Mouse (Mus musculus) cerebellum, adult 8-10 months (tissue): ENCODE results near the gene Setd5.

ENCODE experiments used
- DNase-seq: peaks from one replicate; pipeline ENCODE4 v3.0.0; 2022

The Setd5 gene

DNA sequence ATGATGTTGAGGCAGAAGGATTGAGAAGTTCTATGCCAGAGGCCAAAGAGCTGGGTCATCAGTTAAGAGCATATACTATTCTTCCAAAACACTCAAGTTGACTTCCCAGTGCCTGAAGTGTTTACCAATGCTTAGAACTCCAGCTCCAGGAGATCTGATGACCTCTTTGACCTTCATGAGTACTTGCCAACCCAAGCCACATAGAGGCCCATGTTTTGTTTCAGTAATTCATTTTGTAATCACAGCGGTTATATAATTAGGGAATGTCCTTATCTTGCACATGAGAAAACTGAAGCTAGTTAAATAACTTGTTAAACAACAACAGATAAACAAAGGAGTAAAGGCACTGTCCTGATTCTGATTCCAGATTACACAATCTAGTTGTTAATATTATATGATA lies 67.6 kb downstream of the Setd5 start:
- DNase-seq = no peak

DNA sequence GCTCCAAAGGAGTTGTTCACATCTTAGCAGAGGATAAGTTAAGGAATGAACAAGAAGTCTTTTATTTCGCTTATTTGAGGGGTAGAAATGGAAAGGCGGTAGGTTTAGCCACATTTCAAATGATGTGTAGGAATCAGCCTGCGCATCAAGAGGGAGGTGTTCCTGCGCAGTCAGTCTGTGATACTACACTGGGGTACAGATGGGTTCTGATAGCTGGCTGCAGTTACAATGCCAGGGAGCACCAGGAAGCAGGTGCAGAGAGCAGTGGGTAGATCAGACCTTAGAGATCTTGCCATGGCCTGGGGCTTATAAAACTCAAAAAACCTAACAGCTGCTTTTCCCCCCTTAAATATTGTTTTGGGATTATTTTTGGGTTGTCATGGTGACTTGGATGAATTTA lies 68.1 kb downstream of the Setd5 start:
- DNase-seq = no peak

DNA sequence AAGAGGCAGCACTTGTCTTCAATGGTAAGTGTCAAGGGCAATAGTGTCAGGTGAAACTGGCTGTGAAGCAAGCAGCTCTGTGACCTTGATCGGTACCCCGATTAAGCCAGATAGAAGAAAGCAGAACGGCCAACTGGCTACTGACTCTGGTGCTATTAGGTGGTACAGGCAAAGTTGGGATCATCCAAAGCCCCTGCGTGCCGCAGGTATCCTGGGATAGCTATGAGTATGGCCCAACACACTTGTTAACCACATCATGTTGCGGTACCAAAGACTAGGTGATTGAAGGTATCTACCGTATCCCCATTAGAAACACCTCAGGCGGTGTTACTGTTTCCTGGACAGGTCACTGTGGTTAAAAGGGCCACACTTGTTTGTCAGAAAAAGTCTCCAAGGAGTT lies 76.9 kb downstream of the Setd5 start:
- DNase-seq = no peak

DNA sequence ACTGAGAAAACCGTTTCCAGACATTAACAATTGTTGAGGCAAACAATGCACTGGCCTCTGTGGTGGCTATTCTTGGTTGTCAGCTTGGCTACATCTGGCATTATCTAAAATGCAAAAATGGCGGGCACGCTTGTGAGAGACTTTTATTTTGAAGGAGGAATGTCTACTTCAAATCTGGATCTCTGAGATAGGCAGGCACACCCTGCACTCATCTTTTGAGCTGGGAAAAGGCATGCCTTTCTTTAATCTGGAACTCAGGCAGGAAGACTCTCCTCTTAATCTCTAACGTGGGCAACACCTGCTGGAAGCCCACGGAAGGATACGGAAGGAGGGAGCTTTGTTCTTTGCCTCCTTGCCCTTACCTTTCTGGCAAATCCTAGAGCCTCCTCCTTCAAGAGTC lies 77.7 kb downstream of the Setd5 start:
- DNase-seq = no peak

DNA sequence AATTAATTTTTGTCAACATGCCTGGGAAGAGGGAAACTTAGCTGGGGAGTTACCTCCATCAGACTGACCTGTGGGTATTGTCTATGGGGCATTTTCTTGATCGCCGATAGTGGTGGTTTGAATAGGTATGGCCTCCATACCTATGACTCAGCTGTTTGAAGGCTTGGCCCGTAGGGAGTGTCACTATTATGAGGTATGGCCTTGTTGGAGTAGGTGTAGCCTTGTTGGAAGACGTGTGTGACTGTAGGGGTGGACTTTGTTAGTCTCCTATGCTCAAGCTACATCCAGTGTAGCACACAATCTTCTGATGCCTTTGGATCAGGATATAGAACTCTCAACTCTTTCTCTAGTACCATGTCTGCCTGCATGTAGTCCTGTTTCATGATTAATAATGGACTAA lies 78.9 kb downstream of the Setd5 start:
- no peak for DNase-seq

DNA sequence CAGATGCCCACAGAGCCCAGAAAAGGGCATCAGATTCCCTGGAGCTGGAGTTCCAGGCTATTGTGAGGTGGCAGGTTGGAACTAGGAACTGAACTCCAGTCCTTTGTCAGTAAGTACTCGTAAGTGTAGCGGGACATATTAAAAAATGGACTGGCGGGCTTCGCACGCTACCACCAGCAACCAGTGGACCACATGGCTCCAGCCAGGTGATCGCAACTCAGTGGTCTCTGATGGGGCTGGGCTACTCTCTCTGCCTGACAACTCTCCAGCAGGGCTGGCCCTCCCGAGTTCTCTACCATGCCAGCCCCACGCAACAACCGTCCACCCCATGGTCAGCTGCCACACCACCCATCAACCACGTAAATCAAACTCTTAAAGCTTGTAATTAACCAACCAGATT lies 82.9 kb downstream of the Setd5 start:
- no peak for DNase-seq

DNA sequence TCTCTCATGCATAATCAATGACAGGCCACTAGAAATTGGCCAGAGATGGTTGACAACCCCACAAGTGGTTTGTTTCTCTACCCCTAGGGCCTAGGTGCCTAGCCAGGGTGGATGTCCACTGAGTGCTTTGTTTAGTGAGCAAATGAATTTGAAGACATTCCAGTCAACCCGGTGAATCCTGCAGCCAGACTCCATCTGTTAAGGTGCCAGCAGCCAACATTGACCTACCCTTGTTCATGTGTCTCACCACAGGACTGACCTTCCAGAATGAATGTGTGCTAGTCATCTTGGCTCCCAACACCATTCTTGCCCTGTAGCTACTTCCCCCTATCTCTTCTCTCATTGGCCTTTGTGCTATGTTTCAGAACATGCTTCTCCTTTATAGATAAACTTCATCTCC lies 84.8 kb downstream of the Setd5 start:
- DNase-seq = peak; percentile 55

DNA sequence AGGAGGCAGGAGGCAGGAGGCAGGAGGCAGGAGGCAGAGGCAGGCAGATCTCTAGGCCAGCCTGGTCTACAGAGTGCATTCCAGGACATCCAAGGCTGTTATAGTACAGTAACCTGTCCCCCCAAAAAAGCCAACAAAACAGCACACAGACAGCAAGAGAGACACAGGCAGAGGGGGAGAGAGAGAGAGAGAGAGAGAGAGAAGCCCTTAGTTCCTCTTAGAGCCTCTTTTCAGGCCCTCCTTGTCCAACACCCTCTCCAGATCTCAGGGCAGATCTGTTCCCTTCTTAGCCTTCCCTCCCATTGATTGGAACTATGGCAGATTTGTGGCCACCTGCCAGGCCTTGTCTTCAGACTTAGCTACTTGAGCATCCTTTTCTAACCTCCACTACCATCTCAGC lies 86.3 kb downstream of the Setd5 start:
- DNase-seq = no peak

DNA sequence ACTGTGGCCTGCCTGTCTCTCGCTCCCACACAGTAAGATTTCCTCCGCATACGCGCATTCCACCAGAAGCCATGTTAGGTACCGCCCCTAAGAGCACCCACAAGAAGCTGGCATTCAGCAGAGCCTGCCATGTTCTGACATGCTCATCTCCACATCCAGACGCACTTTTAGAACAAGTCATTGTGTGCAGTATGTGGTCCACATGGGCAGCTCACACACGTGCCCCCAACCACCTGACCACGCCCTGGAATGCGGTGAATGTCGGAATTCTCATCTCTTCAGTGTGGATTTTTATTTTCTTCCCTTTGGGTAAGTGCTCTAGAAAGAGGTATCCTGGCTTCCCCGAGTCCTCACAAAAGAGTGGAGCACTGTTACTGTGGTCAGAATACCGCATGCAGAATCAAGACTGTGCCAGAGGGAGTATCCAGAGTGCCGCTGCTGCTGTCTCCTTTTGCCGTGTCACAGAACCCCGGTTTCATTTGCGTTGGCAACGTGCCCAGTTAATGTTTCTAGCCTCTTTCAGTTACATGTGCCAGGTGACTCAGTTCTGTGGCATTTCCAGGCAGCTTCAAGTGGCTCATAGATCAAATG lies 89.6 kb downstream of the Setd5 start:
- peak; percentile 48 for DNase-seq

DNA sequence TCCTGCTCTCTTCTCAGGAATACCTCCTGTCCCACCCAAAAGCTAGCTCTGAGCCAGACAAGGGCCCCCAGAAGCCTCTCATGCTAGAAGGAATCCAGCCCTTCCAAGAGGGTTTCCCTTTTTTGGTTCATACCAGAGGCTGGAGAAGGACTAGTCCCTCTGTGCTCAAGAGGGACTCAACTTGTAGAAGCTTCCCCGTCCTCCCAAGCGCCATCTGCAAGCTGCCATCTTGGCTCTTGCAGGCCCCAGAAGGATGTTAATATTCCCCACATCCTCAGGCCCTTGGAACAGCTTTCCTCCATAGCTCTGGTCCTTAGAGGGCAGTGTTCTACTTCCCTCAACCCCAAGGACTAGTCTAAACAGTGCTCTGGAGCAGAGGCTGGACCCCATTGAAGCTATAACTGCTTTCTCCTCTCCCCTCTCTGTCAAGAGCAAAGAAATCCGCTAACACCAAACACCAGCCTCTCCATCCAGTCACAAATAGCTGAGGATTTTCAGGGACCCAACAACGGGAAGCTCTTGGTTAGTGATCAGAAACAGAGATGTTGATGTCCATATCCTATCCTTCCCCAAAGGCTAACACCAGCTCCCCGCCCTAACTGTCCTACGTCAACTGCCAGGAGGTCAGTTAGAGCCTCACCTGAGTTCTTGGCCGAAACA lies 91.3 kb downstream of the Setd5 start:
- no peak for DNase-seq

DNA sequence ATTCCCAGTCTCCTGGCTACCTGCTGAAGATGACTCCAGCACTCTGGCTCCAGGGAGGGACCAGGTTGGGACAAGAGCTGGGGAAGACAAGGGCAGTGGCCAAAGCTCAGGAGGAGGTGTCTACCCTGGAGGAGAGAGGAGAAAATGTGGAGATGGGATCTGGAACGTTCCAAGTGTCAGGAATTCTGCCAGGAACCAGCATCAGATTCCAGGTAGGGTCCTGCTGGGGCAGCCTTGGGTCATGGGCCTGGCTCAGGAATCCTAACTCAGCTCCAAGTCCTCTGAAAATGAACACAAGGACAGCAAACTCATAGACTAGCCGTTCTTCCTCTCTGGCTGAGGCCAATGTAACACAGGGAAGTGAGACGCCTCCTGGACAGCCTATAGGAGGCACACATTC lies 92.7 kb downstream of the Setd5 start:
- no peak for DNase-seq

DNA sequence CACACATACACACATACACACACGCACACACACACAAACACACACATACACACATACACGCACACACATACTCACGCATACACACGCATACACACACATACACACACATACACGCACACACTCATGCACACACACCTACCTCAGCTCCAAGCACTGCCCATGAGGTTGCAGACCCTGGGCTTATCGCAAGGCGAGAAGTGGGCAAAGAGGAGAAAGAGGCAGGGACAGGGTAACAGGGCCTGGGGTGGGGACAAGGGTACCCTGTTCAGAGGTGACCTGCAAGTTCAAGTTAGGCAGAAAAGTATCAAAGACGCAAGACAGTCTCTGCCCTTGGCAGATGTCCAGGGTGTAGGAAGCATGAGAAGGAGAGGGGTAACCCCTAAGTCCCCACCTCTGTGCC lies 93.5 kb downstream of the Setd5 start:
- no peak for DNase-seq

DNA sequence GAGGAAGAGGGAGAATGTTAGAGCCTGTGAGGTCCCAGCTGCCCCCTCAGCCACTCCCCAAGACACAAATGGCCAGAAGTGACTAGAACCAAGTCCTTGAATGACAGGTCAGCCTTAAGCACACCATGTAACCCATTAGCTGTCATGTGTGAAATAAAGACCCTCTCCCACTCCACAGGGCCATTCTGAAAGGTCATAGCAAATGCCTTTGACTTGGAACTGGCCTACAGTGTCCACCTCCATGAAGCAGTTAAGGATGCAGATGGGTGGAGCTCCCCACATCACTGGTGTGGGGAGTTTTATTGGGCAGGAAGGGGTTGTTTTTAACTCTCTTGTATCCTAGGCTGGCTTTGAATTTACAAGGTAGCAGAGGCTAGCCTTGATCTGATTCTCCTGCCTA lies 94.8 kb downstream of the Setd5 start:
- DNase-seq = no peak

DNA sequence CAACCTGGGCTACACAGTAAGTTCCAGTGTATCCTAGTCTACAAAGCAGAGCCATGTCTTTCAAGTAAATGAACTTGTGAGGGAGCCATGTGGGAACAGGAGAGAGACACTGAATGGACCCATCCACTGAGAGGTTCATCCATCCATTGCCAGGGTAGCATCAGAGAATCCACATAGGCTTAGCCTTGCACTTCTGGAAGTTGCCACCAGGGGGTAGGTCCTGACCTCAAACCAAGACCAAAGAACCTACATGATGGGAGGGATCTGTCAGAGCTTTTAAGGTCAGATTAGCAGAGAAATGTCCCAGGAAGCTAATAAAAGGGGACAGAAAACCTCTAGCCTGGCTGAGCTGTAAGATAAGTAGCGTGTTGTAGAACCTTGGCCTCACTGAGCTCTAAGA lies 95.4 kb downstream of the Setd5 start:
- DNase-seq = peak; percentile 62

DNA sequence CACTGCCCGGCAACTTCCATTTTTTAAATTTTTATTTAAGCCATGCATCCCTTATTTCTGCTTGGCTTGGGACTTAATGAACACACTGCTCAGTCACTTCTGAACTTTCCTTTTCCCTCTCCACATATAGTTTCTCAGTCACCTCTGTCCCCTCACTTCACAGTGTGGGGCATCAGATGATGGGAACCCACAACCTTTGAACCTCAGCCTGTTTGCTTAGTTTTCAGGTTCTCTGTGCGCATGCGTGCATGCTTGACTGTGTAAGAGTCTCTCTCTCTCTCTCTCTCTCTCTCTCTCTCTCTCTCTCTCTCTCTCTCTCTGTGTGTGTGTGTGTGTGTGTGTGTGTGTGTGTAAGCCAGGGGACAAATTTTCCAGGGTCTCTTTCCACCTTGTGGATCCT lies 98.3 kb downstream of the Setd5 start:
- no peak for DNase-seq

DNA sequence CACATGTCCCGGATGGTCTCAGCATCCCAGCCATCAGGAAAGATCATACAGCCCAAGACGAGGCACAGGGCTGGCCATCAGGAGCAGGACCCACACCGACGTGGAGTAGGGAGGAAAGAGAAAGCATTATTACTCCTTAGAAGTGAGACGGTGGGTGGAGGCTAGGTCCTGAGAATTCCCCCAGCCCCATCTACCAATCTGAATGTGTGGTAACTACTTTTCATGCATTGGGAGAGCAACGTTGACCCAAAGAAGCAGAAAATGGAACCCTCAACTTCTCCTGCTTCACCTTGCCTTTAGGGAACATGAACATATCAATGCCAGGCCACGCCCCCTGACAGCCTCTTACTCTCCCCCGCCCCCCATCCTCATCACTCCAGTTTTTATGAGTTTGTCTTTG lies 99.4 kb downstream of the Setd5 start:
- no peak for DNase-seq

DNA sequence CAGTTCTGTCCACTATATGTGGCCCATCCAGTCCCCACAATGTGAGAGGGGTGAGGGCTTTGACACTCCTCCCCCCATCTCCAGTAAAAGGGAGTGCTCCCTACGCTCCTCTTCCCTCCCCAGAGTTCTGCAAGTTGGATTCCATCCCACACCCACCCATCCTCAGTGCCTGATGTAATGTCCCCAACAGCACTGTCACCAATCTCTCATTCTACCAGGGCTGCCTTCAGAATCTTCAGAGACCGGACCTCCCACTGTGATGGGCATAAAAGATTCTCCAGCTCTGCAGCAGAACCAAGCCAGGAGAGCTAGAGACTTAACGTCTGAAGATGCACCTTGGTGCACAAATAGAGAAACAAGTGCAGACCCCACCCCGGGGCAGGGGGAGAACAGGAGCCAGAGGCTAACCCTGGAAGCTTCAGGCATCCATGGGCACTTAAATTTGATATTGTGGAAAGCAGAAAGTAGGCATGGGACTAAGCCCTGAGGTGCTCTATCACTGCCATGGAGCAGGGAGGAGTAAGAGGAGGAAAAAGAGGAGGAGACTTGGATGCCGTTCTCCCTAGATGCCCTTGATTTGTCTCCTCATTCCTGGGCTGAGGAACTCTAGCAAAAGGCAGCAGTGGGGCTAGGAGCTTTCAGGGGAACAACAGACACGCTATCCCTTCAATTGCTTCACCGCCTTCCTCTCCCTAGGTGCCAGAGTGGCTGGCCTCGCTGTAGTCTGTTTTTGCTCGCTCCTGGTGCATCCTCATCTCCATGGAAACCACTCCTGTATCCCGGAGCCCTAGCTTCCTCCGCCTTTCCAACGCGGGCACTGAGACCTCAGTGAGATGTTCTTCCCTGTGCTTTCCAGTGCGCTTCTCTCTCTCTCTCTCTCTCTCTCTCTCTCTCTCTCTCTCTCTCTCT lies 101.4 kb downstream of the Setd5 start:
- no peak for DNase-seq

DNA sequence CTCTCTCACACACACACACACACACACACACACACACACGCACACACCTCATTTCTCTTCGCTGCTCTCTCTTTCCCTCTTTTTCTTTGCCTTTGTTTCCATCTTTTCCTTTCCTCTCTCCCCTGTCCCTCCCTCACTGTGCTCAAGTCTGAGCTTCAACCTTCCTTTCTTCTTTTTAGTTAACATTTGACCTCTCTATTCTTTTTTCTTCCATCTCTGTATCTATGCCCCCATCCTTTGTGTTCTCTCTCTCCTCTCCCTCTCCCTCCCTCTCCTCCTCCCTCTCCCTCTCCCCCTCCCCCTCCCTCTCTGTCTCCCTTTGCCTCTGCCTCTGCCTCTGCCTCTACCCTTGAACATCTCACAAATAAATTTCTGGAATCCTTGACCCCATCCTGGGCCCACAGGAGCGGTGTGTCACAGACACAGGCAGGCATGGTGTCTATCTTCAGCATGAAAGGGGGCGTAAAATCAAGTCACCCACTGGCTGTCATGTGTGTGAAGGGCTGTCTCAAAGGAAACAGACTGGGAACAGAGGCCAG lies 102.1 kb downstream of the Setd5 start:
- no peak for DNase-seq

DNA sequence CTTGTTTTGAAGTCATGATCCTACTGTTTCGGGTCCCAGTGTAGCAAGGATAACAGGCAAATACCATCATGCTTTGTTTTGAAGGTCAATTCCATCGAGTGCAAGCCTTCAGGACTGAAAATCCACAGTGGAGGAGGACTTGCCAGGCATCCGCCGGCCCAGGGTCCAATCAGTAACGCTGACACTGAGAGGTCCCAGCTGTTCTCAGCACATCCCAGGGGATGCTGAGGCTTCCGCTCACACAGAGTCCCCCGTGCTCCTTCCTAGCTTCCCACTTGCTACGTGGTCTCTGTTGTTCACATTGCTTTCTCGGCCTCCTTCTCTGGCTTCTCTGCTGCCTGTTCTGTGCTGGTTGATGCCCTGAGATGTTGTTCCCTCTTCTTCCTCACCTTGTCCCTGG lies 107.0 kb downstream of the Setd5 start:
- no peak for DNase-seq

DNA sequence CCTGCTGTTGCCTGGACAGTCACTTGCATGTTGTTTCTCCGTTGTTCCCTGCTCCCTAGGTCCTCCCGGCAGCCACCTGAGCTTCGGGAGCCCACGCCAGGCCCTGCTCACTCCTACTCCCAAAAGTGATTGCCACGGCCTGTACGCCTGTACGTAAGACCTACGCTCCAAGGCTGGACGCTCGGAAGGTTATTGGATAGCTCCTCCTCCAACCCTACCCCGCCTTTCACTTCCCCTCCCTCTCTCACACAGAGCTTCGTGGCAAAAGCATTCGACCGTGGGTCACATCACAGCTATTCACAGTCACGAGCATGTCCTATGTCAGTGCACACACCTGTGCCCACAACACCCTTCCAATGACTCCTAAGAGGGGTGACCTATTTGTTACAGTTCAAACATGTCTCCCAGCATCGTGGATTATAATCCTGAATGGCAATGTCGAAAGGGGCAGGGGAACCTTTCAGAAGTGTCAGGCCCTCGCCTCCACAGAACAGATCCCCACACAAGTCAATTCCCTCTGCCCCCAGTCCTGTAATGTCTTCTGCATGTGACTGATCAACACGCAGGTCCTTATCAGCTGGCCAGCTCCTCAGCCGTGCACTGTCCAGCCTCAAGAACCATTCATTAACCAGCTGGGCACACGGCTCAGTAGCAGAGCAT lies 107.8 kb downstream of the Setd5 start:
- DNase-seq = no peak

DNA sequence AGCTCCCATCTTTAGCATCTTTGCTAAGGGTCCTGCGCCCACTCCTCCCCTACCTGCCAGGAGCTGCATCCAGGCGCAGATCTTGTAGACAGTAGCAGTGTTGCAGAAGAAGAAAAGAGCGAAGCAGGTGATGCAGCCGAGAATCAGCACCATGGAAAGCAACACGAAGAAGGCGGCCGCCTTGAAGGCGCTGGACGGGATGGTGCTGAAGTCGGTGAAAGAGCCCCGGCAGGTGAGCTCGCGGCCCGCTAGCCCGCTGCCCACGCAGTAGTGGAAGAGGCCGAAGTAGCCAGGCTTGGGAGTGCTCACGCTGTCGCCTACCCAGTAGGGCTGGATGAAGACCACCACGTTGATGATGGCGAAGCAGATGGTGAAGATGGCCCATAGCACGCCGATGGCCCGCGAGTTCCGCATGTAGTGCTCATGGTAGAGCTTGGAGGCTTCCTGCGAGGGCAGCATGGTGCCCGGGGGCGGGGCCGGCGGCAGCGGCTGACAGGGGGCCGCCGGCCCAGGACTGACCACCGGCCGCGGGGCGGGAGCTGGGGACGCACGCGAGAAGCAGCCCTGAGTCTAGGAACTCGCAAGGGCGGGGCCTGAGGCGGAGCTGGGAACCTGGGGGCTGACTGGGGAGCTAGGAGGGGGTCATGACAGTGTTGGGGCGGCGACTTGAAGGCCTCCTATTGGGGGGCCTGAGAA lies 116.7 kb downstream of the Setd5 start:
- DNase-seq = peak; percentile 28

DNA sequence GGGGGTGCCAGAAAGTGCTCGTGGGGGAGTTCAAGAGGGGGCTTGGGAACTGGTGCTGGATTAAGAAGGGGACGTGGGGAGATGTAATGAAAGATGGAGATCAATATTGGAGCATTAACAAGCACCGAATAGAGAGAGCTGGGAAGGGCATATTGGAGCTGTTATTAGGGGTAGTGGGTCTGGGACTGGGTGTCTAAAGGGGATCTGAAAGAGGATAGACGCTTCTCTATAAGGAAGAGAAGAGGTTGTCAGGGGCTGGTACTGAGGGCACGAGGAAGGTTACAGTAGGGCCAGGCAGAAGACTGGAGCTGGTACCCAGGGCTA lies 117.3 kb downstream of the Setd5 start:
- peak; percentile 27 for DNase-seq
